Mouse (Mus musculus) CH12.LX (cell line): ENCODE data around the gene Olfr876.

Experiments used
- CHD2 ChIP-seq: IDR thresholded peaks from 2 replicates; pipeline ENCODE4 v1.6.1; 2011; ENCODE audit warnings: low read length, improper control_type of control experiment
- CTCF ChIP-seq, 2 experiments: IDR thresholded peaks in 1 of 2; conservative IDR thresholded peaks in 1 of 2; 2 replicates each; pipeline ENCODE4 v1.5.1; 2011 to 2012; ENCODE audit warnings: low read depth in 2 of 2, low read length in 2 of 2, improper control_type of control experiment in 1 of 2, inconsistent platforms in 1 of 2, mild to moderate bottlenecking in 1 of 2, moderate library complexity in 1 of 2
- NELFE ChIP-seq: IDR thresholded peaks from 2 replicates; pipeline ENCODE4 v1.6.1; 2011; ENCODE audit warnings: low read depth, low read length, improper control_type of control experiment
- USF1 ChIP-seq: IDR thresholded peaks from 2 replicates; pipeline ENCODE4 v1.6.1; 2014; ENCODE audit warnings: low read depth, mild to moderate bottlenecking, inconsistent platforms, low read length, improper control_type of control experiment
- ZC3H11A ChIP-seq: IDR thresholded peaks from 2 replicates; pipeline ENCODE4 v1.6.1; 2012; ENCODE audit warnings: low read depth, mild to moderate bottlenecking, inconsistent platforms, low read length, improper control_type of control experiment
- ZKSCAN1 ChIP-seq: IDR thresholded peaks from 2 replicates; pipeline ENCODE4 v1.6.1; 2012; ENCODE audit warnings: low read depth, inconsistent platforms, low read length, improper control_type of control experiment, borderline replicate concordance
- ZNF384 ChIP-seq: IDR thresholded peaks from 2 replicates; pipeline ENCODE4 v1.6.1; 2012; ENCODE audit warnings: low read depth, low read length, improper control_type of control experiment, inconsistent platforms

DNA sequence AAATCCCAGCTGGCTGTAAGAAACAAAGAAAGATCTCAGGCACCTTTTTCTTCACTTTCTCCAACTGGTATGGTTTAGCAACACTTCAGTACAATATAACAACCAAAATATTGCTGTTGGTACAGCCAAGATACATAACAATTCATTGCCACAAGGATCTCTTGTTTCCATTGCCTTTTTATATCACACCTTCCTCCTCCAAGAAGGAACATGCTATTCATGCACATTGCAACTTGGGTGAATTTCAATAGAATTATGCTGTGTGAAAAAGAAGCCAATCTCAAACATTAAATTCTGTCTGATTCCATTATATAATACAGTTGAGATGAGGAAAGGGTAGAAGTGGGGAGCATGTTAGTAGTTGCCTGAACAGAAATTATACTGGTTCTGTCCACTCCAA, 27.1 kb downstream of the Olfr876 start:
- TF ChIP-seq NELFE (no peak), CHD2 (no peak), ZC3H11A (no peak), ZNF384 (no peak), USF1 (no peak), ZKSCAN1 (no peak), CTCF (conservative IDR thresholded peaks at IDR 0.05 in 1 of 2, IDR thresholded peaks at IDR 0.05 in 1 of 2; ENCODE audit: low read depth in 2 of 2, low read length in 2 of 2) (no peak)
